In genomic region chr11:61273928-61274327, GRCm38 (mm10) we compare ENCODE assay signal across 24 mouse cellular contexts. TPM values are rescaled to one million over a fixed set of nuclear protein-coding genes. Genes with fewer than 3 reads are reported as not detected.
DNase-seq lines count a peak whose midpoint lies in the region; ATAC-seq and TF ChIP-seq lines count a peak whose summit lies in the region.
"Had no signal": no experiment of that assay in that cellular context is flagged by ENCODE, and none has a peak within 500 bp of the region (broad histone marks: within the 10 kb centered on the region; RNA-seq: fewer than 3 reads in every experiment).

No protein-coding gene starts in this region.

- no peak for TF ChIP-seq EP300 in stomach, postnatal 0 days (optimal IDR thresholded peaks at IDR 0.05)

- 0 out of 2 replicates have a peak, but pooled peaks cover 4% of the 10 kb centered on the region for H3K4me1 ChIP-seq in lung, embryonic 14.5 days (ENCODE audit: insufficient read depth)
- no peaks in the 10 kb centered on the region for H3K4me1 ChIP-seq in stomach, embryonic 14.5 days (ENCODE audit: control insufficient read depth, insufficient read depth, low read length)
- no peaks in the 10 kb centered on the region for H3K4me1 ChIP-seq in stomach, postnatal 0 days (replicated peaks; ENCODE audit: control insufficient read depth, insufficient read depth)
- H3K4me1 ChIP-seq: heart, embryonic 12.5 days; heart, embryonic 15.5 days; hindbrain, embryonic 10.5 days; hindbrain, embryonic 13.5 days had no signal

- H3K27me3 ChIP-seq in lung, embryonic 14.5 days (ENCODE audit: insufficient read depth, low read length) = no peaks in the 10 kb centered on the region
- no peaks in the 10 kb centered on the region for H3K27me3 ChIP-seq in stomach, embryonic 14.5 days (ENCODE audit: control insufficient read depth, insufficient read depth, low read length)
- H3K27me3 ChIP-seq in stomach, postnatal 0 days (ENCODE audit: control insufficient read depth, insufficient read depth, low read length) = no peaks in the 10 kb centered on the region
- H3K27me3 ChIP-seq: embryonic facial prominence, embryonic 12.5 days; embryonic facial prominence, embryonic 15.5 days; heart, embryonic 12.5 days; heart, embryonic 15.5 days had no signal

- no peaks in the 10 kb centered on the region for H3K36me3 ChIP-seq in lung, embryonic 14.5 days (ENCODE audit: insufficient read depth)
- H3K36me3 ChIP-seq in stomach, embryonic 14.5 days (ENCODE audit: control insufficient read depth, insufficient read depth, low read length) = no peaks in the 10 kb centered on the region
- no peaks in the 10 kb centered on the region for H3K36me3 ChIP-seq in stomach, postnatal 0 days (ENCODE audit: control insufficient read depth, insufficient read depth, low read length)
- H3K36me3 ChIP-seq: embryonic facial prominence, embryonic 12.5 days; embryonic facial prominence, embryonic 15.5 days; heart, embryonic 12.5 days; heart, embryonic 15.5 days; hindbrain, embryonic 10.5 days; hindbrain, embryonic 13.5 days had no signal

- H3K4me3 ChIP-seq in lung, embryonic 14.5 days (ENCODE audit: low read depth, low read length) = no peak overlapping the region
- H3K4me3 ChIP-seq in stomach, embryonic 14.5 days (ENCODE audit: low read depth, low read length) = no peak overlapping the region
- no peak overlapping the region for H3K4me3 ChIP-seq in stomach, postnatal 0 days (ENCODE audit: low read depth, low read length)
- H3K4me3 ChIP-seq: embryonic facial prominence, embryonic 12.5 days; embryonic facial prominence, embryonic 15.5 days; heart, embryonic 12.5 days; heart, embryonic 15.5 days; hindbrain, embryonic 10.5 days; hindbrain, embryonic 13.5 days had no signal

- H3K27ac ChIP-seq in lung, embryonic 14.5 days (ENCODE audit: low read depth) = no peak overlapping the region
- peak overlapping the region; percentile 11; the same call in 1 of the 2 replicates for H3K27ac ChIP-seq in stomach, embryonic 14.5 days (ENCODE audit: low read length)
- H3K27ac ChIP-seq in stomach, postnatal 0 days (replicated peaks) = no peak overlapping the region
- H3K27ac ChIP-seq: embryonic facial prominence, embryonic 12.5 days; embryonic facial prominence, embryonic 15.5 days; heart, embryonic 15.5 days; hindbrain, embryonic 10.5 days; hindbrain, embryonic 13.5 days had no signal

- H3K4me2 ChIP-seq in lung, embryonic 14.5 days = no peak overlapping the region
- no peak overlapping the region for H3K4me2 ChIP-seq in stomach, embryonic 14.5 days (replicated peaks; ENCODE audit: low read depth, low read length)
- no peak overlapping the region for H3K4me2 ChIP-seq in stomach, postnatal 0 days (replicated peaks; ENCODE audit: low read depth)
- H3K4me2 ChIP-seq: embryonic facial prominence, embryonic 12.5 days; embryonic facial prominence, embryonic 15.5 days; heart, embryonic 12.5 days; heart, embryonic 15.5 days; hindbrain, embryonic 13.5 days had no signal

- DNase-seq in lung, embryonic 14.5 days = peak; percentile 37
- DNase-seq in lung, postnatal 4 days = no peak
- DNase-seq in stomach, postnatal 0 days (ENCODE audit: low spot score) = no peak
- DNase-seq in NIH3T3 (ENCODE audit: low read depth) = peak; percentile 69
- DNase-seq in thymus, adult 18-20 months = no peak
- DNase-seq: adrenal gland, adult 2 months; adrenal gland, postnatal 14 days; cerebellum, adult 11 months; cerebellum, adult 2 months; cerebellum, adult 9-11 months; cerebellum, postnatal 25 days; gastrocnemius, postnatal 25 days; heart, adult 18-20 months; heart, postnatal 10 days; heart, postnatal 36 days had no signal

- ATAC-seq in lung, embryonic 14.5 days (ENCODE audit: insufficient read depth) = no peak
- ATAC-seq in stomach, embryonic 14.5 days (ENCODE audit: insufficient number of reproducible peaks, insufficient read depth, low FRiP score, low read depth) = no peak
- ATAC-seq in stomach, postnatal 0 days (ENCODE audit: low FRiP score, low TSS enrichment) = no peak
- ATAC-seq: forebrain, embryonic 14.5 days; hindbrain, embryonic 16.5 days had no signal

- no peaks in the 10 kb centered on the region for H3K9me3 ChIP-seq in lung, embryonic 14.5 days (ENCODE audit: low read depth, low read length)
- H3K9me3 ChIP-seq in stomach, embryonic 14.5 days (ENCODE audit: control insufficient read depth, low read depth, low read length) = no peaks in the 10 kb centered on the region
- H3K9me3 ChIP-seq in stomach, postnatal 0 days (ENCODE audit: control insufficient read depth, low read length) = no peaks in the 10 kb centered on the region
- H3K9me3 ChIP-seq: embryonic facial prominence, embryonic 12.5 days; embryonic facial prominence, embryonic 15.5 days; heart, embryonic 12.5 days; heart, embryonic 15.5 days; hindbrain, embryonic 10.5 days; hindbrain, embryonic 13.5 days had no signal

- no peak for TF ChIP-seq CTCF in lung, embryonic 14.5 days (IDR thresholded peaks at IDR 0.05; ENCODE audit: low read depth)
- no peak for TF ChIP-seq CTCF in stomach, postnatal 0 days (IDR thresholded peaks at IDR 0.05; ENCODE audit: low read depth)

- no peak overlapping the region for H3K9ac ChIP-seq in lung, embryonic 14.5 days
- H3K9ac ChIP-seq in stomach, embryonic 14.5 days (replicated peaks; ENCODE audit: low read depth, low read length) = no peak overlapping the region
- H3K9ac ChIP-seq in stomach, postnatal 0 days (ENCODE audit: low read length) = no peak overlapping the region
- H3K9ac ChIP-seq: embryonic facial prominence, embryonic 12.5 days; embryonic facial prominence, embryonic 15.5 days; heart, embryonic 12.5 days; heart, embryonic 15.5 days; hindbrain, embryonic 13.5 days had no signal

- WGBS in lung, embryonic 14.5 days = 62% methylated on average over 2 of the region's 2 CpGs
- 70% methylated on average over 2 of the region's 2 CpGs for WGBS in stomach, embryonic 14.5 days
- 63% methylated on average over 2 of the region's 2 CpGs for WGBS in stomach, postnatal 0 days

RNA-seq across cellular contexts. Expression of gene Aldh3a2, which starts 6.7 kb away (rescaled TPM):
- 37.6 and 39.4 TPM in 2 replicates for polyA plus RNA-seq in lung, embryonic 14.5 days (2014; fragmentation: Nextera tagmentation; extraction: Ambion mirVana)
- 47.5 and 53.0 TPM in 2 replicates for polyA plus RNA-seq in stomach, embryonic 14.5 days (2014; fragmentation: Nextera tagmentation; extraction: Ambion mirVana)
- 68.0 and 68.4 TPM in 2 replicates for polyA plus RNA-seq in stomach, postnatal 0 days (2015; fragmentation: Nextera tagmentation; extraction: Ambion mirVana)

Comparison
In these comparisons a context has a peak if more than half of its experiments do, and no peak if none do; other contexts are left out.
1. DNase-seq: peak in lung, embryonic 14.5 days (single experiment) and NIH3T3 (single experiment); none in lung, postnatal 4 days (0 of 2), stomach, postnatal 0 days (single experiment) and thymus, adult 18-20 months (0 of 2).